Mouse (Mus musculus) v-Abl transformed pro-B cells (cell line): ENCODE results near the gene Gpc3.

ENCODE experiments used
- in situ Hi-C, 2 experiments: fragments of 400-800 bp; cut with MboI; formaldehyde crosslinking; loops; one replicate each; pipeline ENCODE4 v1.15.1; 2025; ENCODE audit not compliant: unreplicated experiment in 2 of 2

The Gpc3 gene

DNA sequence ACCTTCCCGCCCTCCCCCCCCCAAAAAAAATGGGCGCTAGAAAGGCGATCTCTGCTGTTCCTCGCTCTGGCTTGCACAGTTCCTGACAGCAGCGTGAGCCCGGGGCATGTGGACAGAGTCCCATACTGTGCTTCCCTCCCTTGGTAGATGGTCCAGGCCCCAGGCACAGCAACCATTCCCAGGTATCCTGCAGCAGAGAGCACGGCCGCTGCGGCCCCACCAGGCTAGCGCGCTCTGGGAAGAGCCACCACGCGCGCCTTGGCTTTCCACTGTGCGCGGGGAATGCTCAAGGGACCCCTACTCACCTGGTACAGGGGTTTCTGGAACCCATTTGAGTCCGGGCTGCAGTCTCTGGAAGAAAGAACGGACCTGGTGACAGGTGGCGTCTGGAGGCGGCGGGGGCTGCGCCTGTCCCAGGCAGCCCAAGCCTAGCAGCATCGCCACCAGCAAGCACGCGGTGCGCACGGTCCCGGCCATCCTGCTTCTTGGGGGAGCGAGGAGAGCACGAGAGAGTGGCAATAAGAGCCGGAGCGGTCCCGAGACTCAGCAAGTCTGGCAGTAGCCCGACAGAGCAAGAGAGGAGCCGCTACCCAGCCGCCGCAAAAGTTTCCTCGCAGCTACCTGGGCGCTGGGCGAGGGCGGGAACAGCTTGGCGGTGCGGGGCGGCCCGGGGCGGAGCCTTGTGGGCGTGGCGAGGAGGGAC is at the start of gene Gpc3:
Gpc3 (minus strand) TSS at position 623 of the 703 bp plus-strand sequence.
- in situ Hi-C loops, result no loop called here

DNA sequence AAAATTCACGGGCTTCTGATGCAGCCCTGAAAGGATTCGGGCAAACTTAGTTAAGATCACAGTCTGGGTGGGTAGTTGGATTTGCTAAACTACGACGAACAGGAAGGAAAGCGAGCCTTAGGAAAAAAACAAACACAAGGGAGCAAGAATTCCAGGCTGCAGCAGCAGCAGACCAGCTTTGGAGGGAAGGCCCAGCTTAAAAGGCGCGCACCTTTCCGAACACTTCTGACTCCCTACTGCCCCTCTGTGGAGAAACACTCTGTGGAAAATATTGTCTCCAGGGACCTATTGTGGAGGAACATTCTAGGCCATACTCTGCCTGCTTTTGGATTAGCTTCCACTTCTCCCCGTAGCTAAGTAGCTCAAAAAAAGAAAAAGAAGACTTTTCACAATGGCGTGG is 38.2 kb upstream of the Gpc3 start:
- in situ Hi-C loops, result no loop called here

DNA sequence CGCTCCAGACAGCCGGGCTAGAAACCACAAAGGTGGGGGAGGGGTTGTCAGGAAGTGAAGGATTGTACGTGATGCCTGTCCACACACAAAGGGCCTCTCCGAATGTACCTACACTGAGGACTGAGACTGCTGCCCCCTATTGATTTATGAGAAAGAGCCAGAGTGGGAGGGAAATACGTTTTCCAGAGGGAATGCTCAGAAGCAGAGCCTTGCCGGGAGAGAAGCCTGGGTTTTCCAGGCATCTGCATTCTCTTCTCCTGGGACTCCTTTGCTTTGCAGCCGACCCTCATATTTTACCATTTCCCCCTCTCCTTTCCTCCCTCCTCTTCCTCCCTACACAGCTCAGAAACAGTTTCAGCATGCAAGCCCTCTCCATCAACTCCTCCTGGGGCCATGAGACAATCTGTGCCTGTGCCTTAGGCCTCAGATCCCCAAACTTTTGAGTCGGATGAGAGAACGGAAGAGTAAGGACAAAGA is 37.8 kb upstream of the Gpc3 start:
- in situ Hi-C loops, result no loop called here

DNA sequence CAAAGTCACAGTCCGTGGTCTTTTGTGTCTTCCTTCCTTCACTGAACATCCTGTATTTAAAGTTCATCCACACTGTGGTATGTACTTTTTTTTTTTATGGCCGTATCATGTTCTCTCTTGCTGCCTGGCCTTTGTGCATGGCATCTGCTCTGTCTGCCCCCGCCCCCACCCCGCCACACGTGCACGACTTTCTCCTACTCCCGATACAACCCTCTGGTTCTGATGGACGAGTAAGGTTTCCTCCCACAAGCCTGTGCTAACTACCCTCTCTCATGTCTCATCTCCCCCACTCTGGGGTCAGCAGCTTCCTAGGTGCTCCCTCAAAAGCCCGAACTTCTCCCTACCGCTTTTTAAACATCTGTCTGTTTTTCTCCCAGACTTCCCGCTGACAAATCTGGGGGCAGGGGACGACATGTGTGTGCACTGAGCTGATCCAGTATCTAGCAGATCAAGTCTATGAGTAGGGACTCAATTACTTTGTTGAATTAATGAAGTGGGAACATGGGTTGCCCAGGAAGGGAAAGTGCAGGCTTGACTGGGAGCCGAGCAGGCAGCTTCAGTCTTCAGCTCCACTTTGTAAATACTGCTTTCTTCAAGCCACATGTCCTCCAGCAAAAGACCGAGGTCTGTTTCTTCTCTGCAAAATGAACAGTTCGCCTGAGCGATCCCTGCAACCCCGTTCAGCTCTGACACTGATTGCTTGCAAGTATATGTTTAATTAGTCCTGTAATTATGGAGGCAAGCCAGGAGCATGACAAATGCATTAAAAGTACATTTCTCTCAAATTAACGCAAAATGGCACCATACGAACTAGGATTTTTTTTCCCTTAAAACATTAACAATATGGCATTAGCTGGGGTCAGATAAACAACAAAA is 35.4 kb upstream of the Gpc3 start:
- in situ Hi-C loops, result no loop called here

DNA sequence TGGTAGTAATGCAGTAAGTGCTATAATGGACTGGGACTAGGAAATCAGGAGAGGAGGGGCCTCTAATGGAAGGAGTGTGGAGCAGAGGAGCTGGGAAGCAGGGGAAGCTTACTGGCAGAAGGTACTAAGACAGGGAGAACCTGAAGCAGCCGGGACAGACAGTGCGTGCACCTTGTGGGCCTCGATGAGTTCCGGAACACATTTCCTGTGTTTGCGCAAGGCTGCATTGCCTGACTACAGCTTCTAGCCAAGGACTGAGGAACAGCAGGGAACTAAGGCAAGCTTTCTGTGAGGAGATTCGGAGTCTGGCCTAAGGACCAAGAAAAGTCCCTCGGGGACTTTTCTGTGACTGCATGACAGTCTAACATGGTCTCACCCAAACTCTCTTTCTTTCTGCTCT is 30.6 kb upstream of the Gpc3 start:
- in situ Hi-C loops, result no loop called here

DNA sequence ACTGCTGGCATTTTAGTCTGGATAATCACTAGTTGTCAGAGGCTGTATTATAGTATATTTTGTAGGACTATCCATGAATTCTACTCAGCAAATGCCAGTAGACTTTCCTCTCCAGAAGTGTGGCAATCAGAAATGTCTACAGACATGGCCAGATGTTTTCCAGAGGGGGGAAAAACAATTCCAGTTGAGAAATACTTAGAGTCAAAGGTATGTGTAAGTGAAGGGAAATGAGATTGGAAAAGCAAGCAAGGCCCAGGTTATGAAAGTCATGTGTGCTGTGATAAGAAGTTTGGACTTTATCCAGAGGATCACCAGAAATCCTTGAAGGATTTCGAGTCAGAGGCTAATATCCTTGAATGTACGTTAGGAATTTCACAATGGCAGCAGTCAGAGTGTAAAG is 29.6 kb upstream of the Gpc3 start:
- in situ Hi-C loops, result no loop called here

DNA sequence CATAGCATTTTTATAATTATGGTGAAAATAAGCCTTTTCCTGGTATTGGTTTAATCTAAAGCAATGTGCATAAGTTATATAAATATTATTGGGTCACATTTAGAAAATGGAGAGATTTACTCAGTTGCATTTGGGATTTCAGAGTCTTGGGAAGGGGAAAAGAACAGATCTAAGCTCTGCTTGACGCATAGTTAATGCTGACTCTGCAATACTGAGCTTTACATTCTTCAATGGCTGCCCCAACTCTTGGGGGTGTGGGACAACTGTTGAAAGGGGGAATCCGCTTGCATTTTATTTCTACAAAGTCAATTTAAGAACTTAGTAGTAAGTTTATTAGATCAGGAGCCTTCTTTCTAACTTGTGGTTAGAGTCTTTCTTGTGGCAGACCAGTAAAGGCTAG is 28.4 kb upstream of the Gpc3 start:
- in situ Hi-C loops, result no loop called here

DNA sequence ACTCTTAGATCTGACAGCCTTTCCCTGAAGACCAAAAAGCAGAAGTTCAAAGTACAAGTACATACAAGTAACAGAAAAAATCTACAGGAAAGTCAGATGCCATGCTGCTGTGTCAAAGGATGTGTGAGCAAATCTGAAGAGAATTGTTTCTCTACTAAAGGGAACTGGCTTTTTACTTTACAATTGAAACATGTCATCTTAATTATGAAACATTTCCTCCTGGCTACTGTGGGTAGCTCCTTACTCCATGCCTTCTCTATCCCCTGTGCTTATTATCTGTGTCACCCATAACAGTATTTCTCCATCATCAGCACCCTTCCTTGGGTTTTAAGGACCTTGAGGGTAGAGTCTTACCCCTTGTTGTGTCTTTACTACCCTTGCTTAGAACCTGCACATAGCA is 23.7 kb upstream of the Gpc3 start:
- in situ Hi-C loops, result no loop called here

DNA sequence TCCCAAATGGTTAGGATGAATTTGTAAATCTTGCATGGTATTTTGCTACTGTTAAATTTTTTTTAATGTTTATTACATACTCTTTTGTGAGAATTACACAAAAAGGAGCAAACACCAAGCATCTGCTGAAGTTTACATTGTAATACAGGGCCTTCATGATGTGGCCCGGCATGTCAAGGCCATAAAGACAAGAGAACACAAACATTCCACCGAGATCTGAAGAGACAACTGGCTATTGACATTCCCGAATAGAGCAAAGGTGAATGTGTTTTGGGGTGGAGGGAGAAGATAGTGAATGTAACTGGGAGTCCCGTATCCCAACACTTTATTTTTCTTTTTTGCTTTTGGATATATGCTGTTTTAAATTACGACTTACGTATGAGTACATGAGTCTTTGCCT is 20.2 kb upstream of the Gpc3 start:
- in situ Hi-C loops, result no loop called here

DNA sequence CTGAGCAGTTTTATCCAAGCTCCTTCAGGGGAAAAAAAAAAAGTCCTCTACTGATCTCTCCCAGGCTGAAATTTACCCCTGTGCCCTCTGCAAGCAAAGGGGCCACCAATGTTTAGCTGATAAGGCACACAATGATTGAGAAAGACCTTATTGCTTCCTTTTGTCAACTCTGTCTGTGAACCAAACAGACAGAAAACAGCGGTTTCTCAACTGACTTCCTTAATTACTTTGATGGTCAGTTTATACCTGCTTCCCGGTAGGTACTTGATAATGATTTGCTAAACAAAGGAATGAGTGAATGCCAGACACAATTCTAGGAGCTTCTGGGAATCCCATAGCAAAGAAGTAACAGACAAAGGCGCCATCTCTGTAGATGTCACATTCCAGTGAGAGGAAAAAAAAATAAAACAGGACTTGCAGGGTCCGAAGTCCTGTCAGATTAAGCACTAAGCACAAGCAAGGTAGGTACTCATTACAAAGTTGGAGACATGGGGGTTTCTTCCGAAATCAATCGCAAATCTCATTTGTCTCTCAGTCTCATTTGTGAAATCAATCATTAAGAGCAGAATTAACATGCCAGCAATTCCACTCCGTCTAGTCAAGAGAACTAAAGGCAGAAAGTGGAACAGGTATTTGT is 19.1 kb upstream of the Gpc3 start:
- in situ Hi-C loops, result no loop called here

DNA sequence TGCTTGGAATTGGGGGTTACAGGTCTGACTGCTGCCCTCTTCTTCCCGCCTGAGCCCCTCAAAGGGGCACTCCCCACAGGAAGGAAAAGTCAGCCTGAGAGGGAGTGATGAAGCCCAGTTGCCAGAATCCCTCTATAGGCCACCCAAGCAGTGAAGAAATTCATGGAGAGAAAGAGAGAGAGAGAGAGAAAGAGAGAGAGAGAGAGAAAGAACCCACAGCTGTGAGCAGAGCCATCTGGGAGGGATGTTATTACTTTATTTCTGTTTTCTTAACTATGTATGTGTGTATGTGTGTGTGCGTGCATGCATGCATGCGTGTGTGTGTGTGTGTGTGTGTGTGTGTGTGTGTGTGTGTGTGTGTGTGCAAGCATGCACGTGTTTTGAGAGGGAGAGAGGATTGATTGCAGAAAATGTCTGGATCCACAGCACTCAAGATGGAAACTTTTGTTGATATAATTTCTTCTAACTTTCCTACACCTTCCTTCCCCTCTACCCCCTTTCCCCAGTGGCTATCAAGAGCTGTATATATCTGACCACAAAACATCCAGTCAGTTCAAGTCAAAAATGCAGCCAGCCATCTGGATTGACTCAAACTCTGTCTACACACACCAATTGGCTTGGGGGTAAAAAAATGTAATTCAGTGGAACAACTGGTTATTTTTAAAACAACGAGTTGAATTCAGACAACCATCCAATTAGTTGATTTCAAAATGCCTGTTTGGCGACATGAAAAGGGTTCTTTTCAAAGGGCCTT is 13.4 kb upstream of the Gpc3 start:
- in situ Hi-C loops, result no loop called here

DNA sequence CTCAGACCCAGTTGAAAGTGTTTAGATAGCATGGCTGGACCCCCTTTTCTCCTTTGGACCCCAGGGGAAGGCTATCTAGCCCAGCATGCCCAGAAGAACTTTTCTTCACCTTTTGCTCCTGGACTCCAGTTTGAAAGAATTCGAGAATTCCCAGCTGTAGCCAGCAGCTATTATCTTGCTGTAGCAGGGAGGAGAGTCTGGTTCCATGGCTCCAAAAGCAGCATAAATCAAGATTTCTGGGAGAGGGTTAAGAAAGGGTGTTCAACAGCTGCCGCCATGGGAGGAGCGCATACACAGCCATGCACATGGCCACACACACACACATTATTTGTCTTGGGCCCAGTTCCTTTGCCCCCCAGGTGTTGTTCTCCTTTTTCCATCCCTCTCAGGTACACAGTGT is 4.1 kb upstream of the Gpc3 start:
- in situ Hi-C loops, result no loop called here

DNA sequence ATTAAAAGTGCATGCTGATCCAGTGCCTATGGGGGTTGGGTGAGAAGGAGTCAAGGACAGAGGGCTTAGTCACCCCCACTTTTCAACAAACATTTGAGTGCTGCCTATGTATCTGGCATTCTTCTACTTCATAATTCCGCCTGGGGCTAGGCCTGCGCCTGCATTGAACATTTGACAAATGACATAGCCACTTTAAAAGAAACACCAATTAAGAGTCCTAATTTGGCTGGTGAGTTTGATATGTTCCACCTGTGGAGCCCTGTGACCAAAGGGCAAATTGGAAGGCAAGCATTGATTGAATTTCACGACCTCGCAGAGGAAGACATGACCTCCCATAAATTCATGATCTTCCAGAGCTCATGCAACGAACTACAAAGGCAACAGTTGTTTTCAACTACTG is 2.4 kb upstream of the Gpc3 start:
- in situ Hi-C loops, result no loop called here

DNA sequence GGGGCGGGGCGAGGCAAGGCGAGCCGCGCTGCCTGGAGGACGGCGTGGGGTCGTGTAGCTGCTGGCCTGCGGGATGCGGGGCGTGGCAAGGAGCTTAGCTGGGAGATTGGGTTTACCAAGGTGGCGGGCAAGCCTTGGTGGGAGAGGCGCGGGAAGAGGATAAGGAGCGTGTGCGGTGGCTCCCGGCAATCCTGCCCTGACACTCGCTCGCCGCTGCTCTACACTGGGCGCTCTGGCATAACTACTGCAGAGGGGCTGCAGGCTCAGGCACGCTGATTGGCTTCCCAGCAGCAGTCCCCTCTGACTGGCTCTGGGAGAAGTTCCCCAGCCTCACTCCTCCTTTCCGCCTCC is 256 bp upstream of the Gpc3 start:
- in situ Hi-C loops, result no loop called here

DNA sequence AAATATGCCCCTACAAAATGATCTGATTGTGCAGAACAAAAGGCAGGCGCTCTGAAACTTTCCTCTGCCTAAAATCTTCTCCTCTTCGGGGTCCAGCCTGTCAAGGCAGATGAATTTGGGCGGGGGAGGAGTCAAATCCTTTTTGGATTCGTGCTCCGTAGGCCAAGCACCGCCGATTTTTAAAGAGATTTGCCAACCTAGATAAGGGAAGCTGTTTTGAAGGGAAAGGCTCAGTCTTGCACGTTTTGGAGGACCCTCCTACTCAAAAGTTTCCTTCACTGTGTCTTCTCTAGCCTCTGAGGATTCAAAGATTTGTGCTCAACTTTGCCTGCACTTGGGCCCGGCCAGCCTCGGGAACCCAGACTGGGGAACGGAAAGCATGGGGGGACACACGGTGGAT is 944 bp downstream of the Gpc3 start:
- in situ Hi-C loops, result no loop called here

DNA sequence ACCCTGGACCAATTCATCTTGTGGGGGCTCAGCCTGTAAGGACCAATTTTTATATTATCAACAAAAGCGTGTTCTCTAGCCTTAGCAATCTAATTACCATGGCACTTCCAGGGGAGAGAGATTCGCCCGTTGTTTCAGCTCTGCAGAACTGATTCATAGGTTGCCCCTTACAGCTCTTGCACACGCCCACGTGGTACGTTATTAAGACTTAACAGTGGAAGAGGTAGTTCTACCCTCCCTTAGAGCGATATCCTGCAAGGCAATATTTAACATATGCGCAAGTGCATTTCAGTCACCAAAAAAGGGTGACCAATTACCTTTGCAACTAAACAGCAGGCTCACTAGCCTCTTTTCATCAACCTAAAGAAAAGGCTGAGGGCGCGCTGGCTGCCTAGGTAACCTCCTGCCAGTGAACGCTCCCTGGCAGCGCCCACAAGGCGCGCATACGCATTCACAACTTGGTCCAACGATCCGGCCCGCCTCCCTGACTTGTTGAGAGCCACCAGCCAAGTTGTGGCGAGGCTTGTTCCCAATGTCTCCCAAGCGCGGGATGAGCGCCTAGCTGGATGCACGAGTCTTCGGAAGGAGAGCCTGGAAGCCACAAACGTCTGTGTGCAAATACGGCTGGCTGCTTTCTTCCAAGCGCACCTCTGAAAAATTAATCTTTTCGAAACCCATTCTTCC is 1.6 kb downstream of the Gpc3 start:
- in situ Hi-C loops, result no loop called here

DNA sequence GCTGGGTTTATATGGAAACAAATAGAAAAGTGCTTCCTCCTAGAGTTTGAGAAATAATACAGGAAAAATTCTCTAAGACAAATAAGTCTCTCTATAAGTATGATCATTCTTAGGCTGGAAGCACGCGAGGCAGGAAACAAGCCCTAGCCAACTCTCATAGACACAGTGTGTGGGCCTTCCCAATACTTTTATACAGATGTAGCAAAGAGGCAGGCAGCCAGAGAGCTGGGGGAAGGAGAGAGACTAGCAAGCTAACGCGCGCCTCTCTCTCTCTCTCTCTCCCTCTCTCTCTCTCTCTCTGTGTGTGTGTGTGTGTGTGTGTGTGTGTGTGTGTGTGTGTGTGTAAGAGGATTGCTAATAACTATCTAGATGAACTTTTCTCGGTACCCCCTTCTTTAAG is 2.2 kb downstream of the Gpc3 start:
- in situ Hi-C loops, result no loop called here

DNA sequence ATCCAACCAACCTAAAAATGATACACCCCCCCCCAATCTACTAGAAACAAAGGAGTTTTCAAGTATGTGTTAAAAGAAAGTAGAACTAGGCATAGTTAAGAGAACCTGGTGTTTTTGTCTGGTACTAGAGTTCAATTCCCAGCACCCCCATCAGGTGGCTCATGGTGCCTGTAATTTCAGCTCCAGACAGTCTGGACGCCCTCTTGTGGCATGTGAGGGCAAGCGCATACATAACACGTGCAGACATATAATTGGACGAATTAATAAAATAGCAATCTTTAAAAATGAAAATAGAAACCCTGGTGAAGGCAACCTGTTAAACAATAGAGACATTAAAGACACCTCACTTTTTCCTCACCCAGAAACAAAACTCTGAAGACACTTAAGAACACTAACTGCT is 10.6 kb downstream of the Gpc3 start:
- in situ Hi-C loops, result no loop called here

DNA sequence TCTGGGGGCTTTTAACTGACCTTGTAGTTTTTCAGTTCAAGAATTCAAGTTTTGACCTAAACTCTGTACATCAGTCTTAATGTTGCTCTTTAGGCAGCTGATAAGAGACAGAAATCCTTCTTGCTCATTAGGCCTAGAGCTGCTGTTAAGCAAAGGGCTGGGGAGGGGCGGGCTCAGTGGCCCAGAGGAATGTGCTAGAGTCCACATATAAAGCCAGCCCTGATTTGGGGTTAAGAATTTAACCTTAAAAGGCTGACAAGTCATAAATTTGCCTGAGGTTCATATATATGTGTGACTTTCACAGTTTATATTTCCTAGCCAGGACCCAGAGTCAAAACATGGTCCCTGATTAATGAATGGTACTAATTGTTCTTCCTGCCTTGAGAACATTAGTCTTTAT is 14.5 kb downstream of the Gpc3 start:
- in situ Hi-C loops, result no loop called here

DNA sequence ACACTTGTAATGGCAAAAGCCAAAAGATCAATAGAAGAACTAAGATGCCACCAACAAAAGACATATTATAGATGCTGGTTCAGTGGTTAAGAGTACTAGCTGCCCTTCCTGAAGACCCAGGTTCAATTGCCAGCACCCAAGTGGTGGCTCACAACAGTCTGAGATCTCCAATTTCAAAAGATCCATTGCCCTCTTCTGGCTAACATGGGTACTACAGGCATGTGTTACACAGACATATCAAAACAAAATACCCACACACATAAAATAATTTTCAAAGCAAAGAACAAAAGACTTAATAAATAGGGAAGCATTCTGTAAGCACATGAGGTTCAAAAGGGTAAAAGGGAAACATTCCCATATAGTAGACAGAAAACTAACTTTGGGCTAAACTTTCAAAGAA is 26.1 kb downstream of the Gpc3 start:
- in situ Hi-C loops, result no loop called here
